Mouse (Mus musculus) hindbrain, embryonic 10.5 days (tissue): Measurements from ENCODE around the gene Klf11. TPM values are rescaled to one million over a fixed set of nuclear protein-coding genes. Genes with fewer than 3 reads are reported as not detected.
"Not testable (repeated sequence)": the region's sequence is repeated elsewhere in the genome, so short reads cannot be mapped to it uniquely, and the experiment has no call there.

Experiments used
- DNase-seq: peaks from one replicate; pipeline ENCODE4 v3.0.0-alpha.2; 2017; ENCODE audit warnings: low spot score
- H3K27ac ChIP-seq: fragments of 300-500 bp; sonication (generic); 2 replicates; pipeline ENCODE4 v1.5.1; 2016; ENCODE audit warnings: mild to moderate bottlenecking, moderate library complexity
- H3K27me3 ChIP-seq: fragments of 300-500 bp; sonication (generic); 2 replicates; pipeline ENCODE4 v1.6.1; 2016; ENCODE audit warnings: mild to moderate bottlenecking; ENCODE audit not compliant: poor library complexity, insufficient read depth, severe bottlenecking
- H3K36me3 ChIP-seq: fragments of 300-500 bp; sonication (generic); 2 replicates; pipeline ENCODE4 v1.6.1; 2016; ENCODE audit warnings: mild to moderate bottlenecking, moderate library complexity
- H3K4me1 ChIP-seq: fragments of 300-500 bp; sonication (generic); replicated peaks from 2 replicates; pipeline ENCODE4 v1.6.1; 2016; ENCODE audit warnings: mild to moderate bottlenecking
- H3K4me3 ChIP-seq: fragments of 300-500 bp; sonication (generic); 2 replicates; pipeline ENCODE4 v1.5.1; 2016; ENCODE audit warnings: mild to moderate bottlenecking, moderate library complexity
- H3K9me3 ChIP-seq: fragments of 300-500 bp; sonication (generic); 2 replicates; pipeline ENCODE4 v1.6.1; 2016; ENCODE audit warnings: mild to moderate bottlenecking, moderate library complexity
- WGBS: fragments of 180-500 bp; shearing (Covaris S2); methylation state at CpG from one replicate; pipeline ENCODE4 v1.1.7; 2016; 5-methylcytosine and 5-hydroxymethylcytosine counted together
- polyA plus RNA-seq: library from polyadenylated mRNA; unstranded; fragments of >200 nt; fragmentation: Nextera tagmentation; extraction: Ambion mirVana; gene quantifications from 2 replicates; pipeline ENCODE4 v1.2.1, GENCODE M21; 2016

Gene Klf11
- polyA plus RNA-seq, 1 experiment from 2014 or later, result 13.2 TPM

DNA sequence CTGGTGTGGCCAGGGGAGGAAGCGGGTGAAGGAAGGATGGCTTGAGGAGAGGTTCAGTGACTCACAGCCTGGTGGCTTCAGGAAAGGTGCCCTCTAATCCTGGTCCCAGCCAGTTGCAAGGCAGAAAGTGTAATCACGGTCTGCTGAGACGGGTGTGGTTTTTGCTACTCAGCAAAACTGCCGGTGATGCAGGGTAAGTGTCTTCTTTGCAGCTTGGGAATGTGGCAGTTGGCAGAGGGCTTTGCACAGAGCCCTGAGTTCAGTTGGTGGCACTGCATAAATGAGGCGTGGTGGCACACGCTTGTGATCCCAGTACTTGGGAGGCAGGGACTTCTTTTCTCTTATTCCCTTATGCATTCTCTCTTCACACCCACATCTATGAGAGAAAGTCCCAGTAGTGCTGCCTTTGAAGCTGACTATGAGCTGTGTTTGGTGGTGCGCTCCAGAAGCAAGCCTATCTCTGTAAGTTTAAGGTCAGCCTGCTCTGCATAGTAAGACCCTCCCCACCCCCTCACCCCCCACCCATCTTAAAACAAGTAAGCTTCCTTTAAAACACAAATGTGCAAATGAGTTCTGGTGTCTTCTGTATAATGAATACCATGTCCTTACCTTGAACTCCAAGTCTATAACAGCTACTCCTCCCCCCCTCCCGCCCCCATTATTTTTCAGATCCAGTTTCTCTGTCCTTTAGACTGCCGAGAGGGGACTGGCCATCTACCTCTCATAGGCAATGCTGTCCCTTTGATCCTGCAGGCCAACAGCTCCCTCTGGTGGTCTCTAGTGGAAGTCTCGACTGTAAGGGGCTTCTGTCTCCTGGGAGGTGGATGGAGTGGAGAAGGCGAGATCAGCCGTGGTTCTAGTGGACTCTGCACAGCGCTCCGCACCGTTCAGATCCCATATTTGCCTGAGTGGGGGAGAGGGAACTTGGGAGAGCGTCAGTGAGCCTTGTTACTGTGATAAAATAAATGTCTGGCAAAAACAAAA, 45.7 kb downstream of the Klf11 start:
- H3K4me1 ChIP-seq, result peaks cover 6% of the 10 kb centered on the region; the same call in 1 of the 2 replicates
- 44% methylated on average over 16 of the region's 16 CpGs for WGBS
- no peak overlapping the region for H3K4me3 ChIP-seq

DNA sequence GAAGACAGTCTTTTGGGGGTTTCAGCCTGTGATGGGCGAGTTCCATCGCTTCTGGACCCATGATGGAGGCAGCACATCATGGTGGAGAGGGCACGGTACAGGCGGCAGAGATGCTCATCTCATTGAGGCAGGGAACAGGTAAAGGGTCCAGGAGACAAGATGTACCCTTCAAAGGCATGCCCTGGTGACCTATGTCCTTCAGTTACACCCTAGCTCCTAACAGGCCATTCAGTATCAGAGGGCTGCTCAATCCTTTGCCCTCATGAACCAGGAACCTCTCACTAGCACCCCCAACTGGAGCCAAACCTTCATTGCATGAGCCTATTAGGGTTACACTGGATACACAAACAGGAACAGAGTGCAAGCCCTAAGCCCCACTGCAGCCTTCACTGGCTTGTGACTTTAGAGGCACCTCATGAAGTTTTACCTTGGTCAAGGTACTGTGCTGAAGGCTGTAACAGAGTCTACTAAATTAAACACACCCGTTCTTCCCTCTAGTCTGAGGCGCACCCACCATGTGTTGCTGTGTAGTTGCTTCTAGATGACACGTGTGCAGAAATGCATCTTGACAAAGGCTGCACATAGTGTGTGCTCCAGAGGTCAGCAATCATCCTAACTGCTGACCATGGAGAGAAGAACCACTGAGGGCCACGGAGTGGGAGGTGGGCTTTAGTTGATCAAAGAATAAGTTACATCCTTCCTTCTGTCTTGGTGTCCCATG, 46.6 kb downstream of the Klf11 start:
- WGBS, result 62% methylated on average over 8 of the region's 8 CpGs
- H3K27ac ChIP-seq, result no peak overlapping the region
- H3K36me3 ChIP-seq, result no peaks in the 10 kb centered on the region
- H3K4me3 ChIP-seq, result no peak overlapping the region
- H3K27me3 ChIP-seq, result no peaks in the 10 kb centered on the region; the same call in 1 of the 2 replicates
- no peaks in the 10 kb centered on the region for H3K9me3 ChIP-seq
- no peak for DNase-seq
- peaks cover 6% of the 10 kb centered on the region; the same call in 1 of the 2 replicates for H3K4me1 ChIP-seq

More for the DNA sequence above, 45.7 kb downstream of the Klf11 start:
- Histone ChIP-seq H3K36me3 (no peaks in the 10 kb centered on the region), H3K27me3 (no peaks in the 10 kb centered on the region; the same call in 1 of the 2 replicates), H3K9me3 (no peaks in the 10 kb centered on the region), H3K27ac (no peak overlapping the region)
- peak; percentile 87 for DNase-seq

DNA sequence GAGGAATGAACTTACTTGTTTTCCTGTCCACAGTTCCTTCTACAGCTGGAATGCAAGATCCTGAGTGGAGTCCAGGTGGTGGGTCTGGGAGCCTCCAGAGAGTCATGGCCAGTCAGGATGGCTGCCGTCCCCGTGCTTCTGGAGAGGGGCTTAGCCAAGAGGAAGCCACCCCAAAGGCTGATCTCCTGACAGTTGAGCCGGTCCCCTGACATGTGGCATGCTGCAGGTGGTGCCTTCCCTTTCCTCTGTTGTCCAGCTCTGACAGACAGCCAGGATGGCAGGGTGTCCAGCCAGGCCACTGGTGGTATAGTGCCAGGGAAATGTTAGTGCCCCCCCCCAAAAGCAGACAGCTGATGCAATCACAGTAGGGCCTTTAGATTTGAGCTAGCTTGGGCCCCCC, 47.4 kb downstream of the Klf11 start:
- Histone ChIP-seq H3K27ac (no peak overlapping the region), H3K4me3 (no peak overlapping the region), H3K9me3 (no peaks in the 10 kb centered on the region), H3K4me1 (peaks cover 6% of the 10 kb centered on the region; the same call in 1 of the 2 replicates), H3K36me3 (no peaks in the 10 kb centered on the region), H3K27me3 (no peaks in the 10 kb centered on the region; the same call in 1 of the 2 replicates)
- DNase-seq, result no peak
- WGBS, result 73% methylated on average over 3 of the region's 3 CpGs

DNA sequence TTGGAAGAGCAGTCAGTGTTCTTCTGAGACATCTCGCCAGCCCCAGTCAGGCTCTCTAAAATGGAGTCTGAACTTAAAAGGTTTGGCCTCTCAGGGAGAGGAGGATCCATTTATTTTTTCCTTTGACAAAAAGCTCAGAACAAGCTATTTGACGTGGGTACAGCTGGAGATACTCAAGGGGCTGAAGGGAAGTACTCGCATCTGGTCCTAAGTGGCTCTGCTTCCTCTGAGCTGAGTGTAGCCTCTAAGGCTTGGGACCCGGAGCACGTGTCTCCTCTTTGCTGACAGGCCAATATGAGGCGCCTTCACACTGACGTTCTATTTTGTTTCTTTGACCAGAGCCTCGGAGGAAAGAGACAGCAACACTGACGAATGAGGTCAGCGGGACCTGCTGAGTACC, 48.5 kb downstream of the Klf11 start:
- 78% methylated on average over 10 of the region's 10 CpGs for WGBS
- H3K27me3 ChIP-seq, result no peaks in the 10 kb centered on the region; the same call in 1 of the 2 replicates
- H3K9me3 ChIP-seq, result no peaks in the 10 kb centered on the region
- H3K27ac ChIP-seq, result no peak overlapping the region
- no peak for DNase-seq
- H3K36me3 ChIP-seq, result 0 out of 2 replicates have a peak, but pooled peaks cover 4% of the 10 kb centered on the region
- H3K4me1 ChIP-seq, result peaks cover 6% of the 10 kb centered on the region; the same call in 1 of the 2 replicates
- H3K4me3 ChIP-seq, result no peak overlapping the region

DNA sequence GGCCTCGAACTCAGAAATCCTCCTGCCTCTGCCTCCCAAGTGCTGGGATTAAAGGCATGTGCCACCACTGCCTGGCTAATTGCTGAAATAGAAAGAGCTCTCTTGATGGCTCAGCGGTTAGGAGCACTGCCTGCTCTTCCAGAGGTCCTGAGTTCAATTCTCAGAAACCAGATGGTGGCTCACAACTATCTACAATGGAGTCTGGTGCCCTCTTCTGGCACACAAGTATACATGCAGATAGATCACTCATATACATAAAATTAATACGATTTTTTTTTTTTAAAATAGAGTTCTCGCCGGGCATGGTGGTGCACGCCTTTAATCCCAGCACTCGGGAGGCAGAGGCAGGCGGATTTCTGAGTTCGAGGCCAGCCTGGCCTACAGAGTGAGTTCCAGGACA, 50.5 kb downstream of the Klf11 start:
- H3K4me3 ChIP-seq, H3K27me3 ChIP-seq, H3K27ac ChIP-seq, H3K36me3 ChIP-seq, DNase-seq, H3K9me3 ChIP-seq: not testable (repeated sequence)
- 86% methylated on average over 9 of the region's 9 CpGs for WGBS
- peaks cover 14% of the 10 kb centered on the region for H3K4me1 ChIP-seq

DNA sequence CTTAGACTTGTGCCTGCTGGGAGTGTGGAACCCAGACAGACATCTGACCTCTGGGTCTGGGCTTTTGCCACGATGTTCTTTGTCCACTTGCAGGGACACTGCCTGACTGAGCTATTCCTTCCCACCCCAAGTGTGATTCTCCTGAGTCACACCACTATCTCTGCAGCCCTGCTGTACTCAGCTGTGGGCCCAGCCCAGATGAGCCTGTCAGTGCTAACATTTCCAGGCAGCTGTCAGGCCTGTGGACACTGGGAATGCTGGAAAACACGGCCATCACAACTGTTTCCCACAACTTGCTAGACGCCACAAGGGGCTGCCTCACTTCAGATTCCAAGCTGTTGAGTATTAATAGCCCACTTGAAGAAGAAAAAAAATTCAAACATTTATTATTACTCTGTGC, 51.9 kb downstream of the Klf11 start:
- H3K27ac ChIP-seq, result no peak overlapping the region
- peaks cover 18% of the 10 kb centered on the region for H3K4me1 ChIP-seq
- DNase-seq, result no peak
- H3K36me3 ChIP-seq, result 0 out of 2 replicates have a peak, but pooled peaks cover 4% of the 10 kb centered on the region
- no peaks in the 10 kb centered on the region; the same call in 1 of the 2 replicates for H3K27me3 ChIP-seq
- H3K9me3 ChIP-seq, result no peaks in the 10 kb centered on the region
- WGBS, result 92% methylated on average over 3 of the region's 3 CpGs
- no peak overlapping the region for H3K4me3 ChIP-seq

DNA sequence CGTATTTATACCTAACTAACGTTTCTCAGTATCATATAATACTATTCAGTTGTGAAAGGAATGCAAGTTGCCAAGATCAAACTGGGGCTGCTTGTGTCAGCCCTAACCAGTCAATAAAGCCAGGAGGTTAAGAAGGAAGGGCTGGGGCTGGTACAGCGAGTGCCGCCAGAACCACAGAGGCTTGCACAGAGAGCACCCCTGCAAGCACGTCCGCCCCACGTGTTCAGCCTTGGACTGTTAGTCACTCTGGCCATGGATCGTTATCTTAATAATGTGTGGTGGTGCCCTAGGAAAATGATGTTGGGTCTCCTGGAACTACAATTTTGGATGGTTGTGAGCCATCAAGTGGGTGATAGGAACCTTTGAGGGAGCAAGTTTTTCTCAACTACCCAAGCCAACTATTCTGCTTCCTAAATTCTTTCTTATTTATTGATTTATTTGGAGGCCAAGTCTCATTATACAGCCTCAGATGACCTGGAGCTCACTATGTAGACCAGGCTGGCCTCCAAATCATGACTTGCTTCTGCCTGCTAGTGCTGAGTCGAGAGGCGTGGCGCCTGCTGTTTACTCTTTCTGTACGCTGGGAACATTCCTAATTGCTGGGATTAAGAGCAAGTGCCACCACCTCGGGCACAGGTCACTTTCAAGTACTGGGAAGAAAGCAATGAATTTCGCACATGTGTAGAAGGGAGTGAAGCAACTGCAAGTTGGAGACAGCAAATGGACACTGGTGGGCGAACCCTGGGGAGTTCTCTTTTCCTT, 54.6 kb downstream of the Klf11 start:
- Histone ChIP-seq H3K9me3 (no peaks in the 10 kb centered on the region), H3K27me3 (no peaks in the 10 kb centered on the region), H3K4me3 (no peak overlapping the region), H3K4me1 (peaks cover 34% of the 10 kb centered on the region), H3K36me3 (peaks cover 23% of the 10 kb centered on the region), H3K27ac (no peak overlapping the region)
- WGBS, result 90% methylated on average over 15 of the region's 15 CpGs
- no peak for DNase-seq

DNA sequence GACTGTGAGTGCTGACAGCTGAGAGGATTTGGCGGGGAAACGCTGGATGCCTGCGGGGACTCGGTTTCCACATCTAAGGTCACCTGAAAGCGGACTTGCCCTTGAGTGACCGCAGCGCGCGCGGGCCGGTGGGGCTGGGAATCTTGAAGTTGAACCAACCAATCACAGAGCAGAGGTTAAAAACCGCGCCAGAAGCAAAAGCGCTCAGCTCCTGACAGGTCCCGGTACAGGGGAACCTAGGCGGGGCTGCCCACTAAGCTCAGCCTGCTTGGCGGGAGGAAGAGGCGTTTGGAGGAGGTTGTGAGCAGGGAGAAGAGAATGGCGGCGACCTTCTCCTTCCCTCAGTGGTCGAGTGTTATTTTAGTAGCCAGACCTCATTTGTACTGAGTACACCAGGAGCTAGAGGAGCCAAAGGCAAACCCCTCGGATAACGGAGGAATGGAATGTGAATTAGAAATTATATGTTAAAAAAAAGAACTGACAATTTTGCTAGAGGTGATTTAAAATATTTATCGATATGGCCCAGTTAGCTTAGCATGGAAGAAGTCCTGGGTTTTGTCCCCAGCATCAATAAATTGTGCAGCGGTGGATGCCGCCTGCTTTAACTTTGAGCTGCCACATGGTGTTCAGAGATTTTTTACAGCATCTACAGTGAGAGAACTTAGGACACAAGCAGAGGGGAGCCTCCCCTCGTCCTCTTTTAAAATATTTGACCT, 55.8 kb downstream of the Klf11 start:
- peak overlapping the region; percentile 99 for H3K27ac ChIP-seq
- under 1% methylated on average over 27 of the region's 27 CpGs for WGBS
- peaks cover 45% of the 10 kb centered on the region for H3K4me1 ChIP-seq
- H3K4me3 ChIP-seq, result peak overlapping the region; percentile 96
- peaks cover 35% of the 10 kb centered on the region for H3K36me3 ChIP-seq
- no peaks in the 10 kb centered on the region for H3K9me3 ChIP-seq
- peak; percentile 80 for DNase-seq
- no peaks in the 10 kb centered on the region for H3K27me3 ChIP-seq

DNA sequence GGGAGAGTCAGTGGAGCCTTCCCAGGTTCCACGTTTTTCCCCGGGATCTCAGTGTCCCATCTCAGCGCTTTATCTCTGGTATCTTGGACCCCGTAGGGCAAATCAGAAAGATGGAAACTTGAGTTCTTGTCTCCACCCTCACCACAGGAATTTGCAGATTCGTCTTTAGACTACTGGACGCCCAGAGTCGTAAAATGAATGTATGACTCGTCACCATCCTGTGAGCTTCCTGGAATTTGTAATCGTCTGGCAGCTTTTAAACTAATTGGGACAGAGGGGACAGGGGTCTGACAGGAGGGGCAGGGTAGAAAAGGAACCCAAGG, 56.4 kb downstream of the Klf11 start:
- H3K9me3 ChIP-seq, result no peaks in the 10 kb centered on the region
- H3K4me1 ChIP-seq, result peaks cover 50% of the 10 kb centered on the region
- H3K36me3 ChIP-seq, result peaks cover 40% of the 10 kb centered on the region
- peak; percentile 38 for DNase-seq
- WGBS, result under 1% methylated on average over 9 of the region's 9 CpGs
- no peaks in the 10 kb centered on the region for H3K27me3 ChIP-seq
- peak overlapping the region; percentile 99 for H3K27ac ChIP-seq
- H3K4me3 ChIP-seq, result peak overlapping the region; percentile 96

DNA sequence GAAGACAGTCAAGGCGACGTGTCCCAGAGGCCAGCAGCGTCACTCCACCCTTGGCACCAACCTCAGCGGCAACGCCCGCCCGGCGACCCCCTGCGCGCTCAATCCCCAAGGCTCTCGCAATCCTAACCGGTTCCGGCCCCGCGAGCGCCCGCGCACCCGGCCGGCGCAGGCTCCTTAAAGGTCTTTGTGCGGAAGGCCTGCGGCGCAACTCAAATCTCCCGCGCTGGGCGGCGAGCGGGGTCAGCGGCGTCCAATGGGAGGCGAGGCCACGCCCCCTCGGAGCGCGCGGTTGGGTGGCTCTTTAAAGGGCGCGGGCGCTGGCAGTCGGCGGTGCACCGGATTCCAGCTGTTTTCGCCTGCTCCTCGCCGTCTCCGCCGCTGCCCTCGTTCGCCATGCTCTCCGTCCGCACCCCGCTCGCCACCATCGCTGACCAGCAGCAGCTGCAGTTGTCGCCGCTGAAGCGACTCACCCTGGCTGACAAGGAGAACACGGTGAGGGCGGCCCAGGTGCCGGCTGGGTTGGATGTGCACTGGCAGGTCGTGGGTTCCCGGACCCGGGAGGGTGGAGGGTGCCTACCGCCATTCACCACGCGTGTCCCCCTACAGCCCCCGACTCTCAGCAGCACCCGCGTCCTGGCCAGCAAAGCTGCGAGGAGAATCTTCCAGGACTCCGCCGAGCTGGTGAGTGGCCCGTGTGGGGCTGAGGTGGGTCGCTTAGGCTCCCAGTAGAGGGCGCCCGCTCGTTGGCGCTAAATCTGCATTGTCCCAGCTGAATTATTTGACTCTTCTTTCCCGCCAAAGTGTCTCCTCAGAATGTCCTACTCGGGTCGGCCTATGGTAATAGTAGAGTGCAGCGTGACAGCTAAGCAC, 57.1 kb downstream of the Klf11 start, which contains the start of gene Rrm2:
TSS of gene Rrm2 (plus strand) at position 288 of the 870 bp plus-strand sequence.
- no peaks in the 10 kb centered on the region for H3K9me3 ChIP-seq
- WGBS, result under 1% methylated on average over 83 of the region's 83 CpGs
- no peaks in the 10 kb centered on the region for H3K27me3 ChIP-seq
- peaks cover 53% of the 10 kb centered on the region for H3K4me1 ChIP-seq
- H3K36me3 ChIP-seq, result peaks cover 48% of the 10 kb centered on the region
- H3K27ac ChIP-seq, result peak within 1 kb of the TSS; percentile 99
- DNase-seq, result peak; percentile 97
- peak within 1 kb of the TSS; percentile 96 for H3K4me3 ChIP-seq

DNA sequence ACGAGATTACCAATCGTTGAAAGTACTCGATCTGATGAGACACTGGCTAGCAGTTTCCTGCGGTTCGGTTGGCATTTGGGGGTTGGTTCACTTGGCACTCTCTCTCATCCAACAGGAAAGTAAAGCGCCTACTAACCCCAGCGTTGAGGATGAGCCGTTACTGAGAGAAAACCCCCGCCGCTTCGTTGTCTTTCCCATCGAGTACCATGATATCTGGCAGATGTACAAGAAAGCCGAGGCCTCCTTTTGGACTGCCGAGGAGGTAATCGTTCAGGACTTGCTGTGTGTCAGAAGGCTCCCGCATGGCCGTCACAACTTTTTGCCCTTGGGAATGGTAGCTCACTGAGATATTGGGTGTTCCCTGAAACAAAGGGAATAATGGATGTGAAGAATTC, 57.7 kb downstream of the Klf11 start:
- WGBS, result 1% methylated on average over 17 of the region's 17 CpGs
- no peaks in the 10 kb centered on the region for H3K27me3 ChIP-seq
- H3K9me3 ChIP-seq, result no peaks in the 10 kb centered on the region
- peak overlapping the region; percentile 99 for H3K27ac ChIP-seq
- peaks cover 53% of the 10 kb centered on the region for H3K4me1 ChIP-seq
- no peak for DNase-seq
- peak overlapping the region; percentile 96 for H3K4me3 ChIP-seq
- H3K36me3 ChIP-seq, result peaks cover 54% of the 10 kb centered on the region
